Mouse (Mus musculus) ES-E14 (cell line): ENCODE measurements at regions not wholly inside any gene's neighbourhood (a gene's known extent, or its start where the extent isn't known, plus 50 kb on each side); places are given as distances from the start of the nearest gene placed in this dataset.

Experiments used
- CHD2 ChIP-seq: IDR thresholded peaks from 2 replicates; pipeline ENCODE4 v1.6.1; 2014; ENCODE audit warnings: mild to moderate bottlenecking, low read depth, low read length, inconsistent platforms
- HCFC1 ChIP-seq: IDR thresholded peaks from 2 replicates; pipeline ENCODE4 v1.6.1; 2012; ENCODE audit warnings: low read length, inconsistent platforms, borderline replicate concordance; ENCODE audit not compliant: insufficient read depth
- MAFK ChIP-seq: IDR thresholded peaks from 2 replicates; pipeline ENCODE4 v1.6.1; 2014; ENCODE audit warnings: mild to moderate bottlenecking, low read depth, low read length, inconsistent platforms; ENCODE audit not compliant: insufficient read depth
- ZC3H11A ChIP-seq: IDR thresholded peaks from 2 replicates; pipeline ENCODE4 v1.6.1; 2012; ENCODE audit warnings: low read depth, mild to moderate bottlenecking, inconsistent platforms, low read length, borderline replicate concordance

DNA sequence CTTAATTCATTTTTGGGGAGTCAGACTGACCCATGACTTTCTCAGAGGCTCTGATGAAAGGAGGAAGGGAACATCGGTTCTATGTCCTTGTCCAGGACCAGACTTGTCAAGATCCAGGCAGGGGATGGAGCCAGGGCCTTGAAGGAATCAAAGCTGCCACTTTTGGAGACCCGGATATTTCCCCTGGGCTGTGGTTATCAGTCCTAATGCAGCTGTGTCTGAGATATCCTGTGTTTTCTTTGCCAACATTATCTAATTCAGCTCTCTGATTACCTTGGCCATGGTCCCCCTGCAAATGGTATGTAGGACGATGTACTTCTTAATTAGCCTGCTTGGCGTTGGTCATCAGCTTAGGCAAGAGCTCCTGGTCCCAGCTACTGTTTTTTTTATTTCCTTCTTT is 127.6 kb downstream of the Fam114a2 start:
- TF ChIP-seq HCFC1 = no peak
- no peak for TF ChIP-seq MAFK
- TF ChIP-seq CHD2 = no peak
- no peak for TF ChIP-seq ZC3H11A
